Mouse (Mus musculus) liver, embryonic 14.5 days (tissue): Measurements from ENCODE around the gene Gm43191. TPM values are rescaled to one million over a fixed set of nuclear protein-coding genes. Genes with fewer than 3 reads are reported as not detected.
A peak's percentile ranks its signal among the peaks of the same experiment; 100 is the strongest.

ENCODE experiments used
- ATAC-seq: fragments of 200-750 bp; cut with Nextera tagmentation; 2 replicates; pipeline ENCODE4 v1.8.0; 2017; ENCODE audit warnings: moderate number of reproducible peaks, mild to moderate bottlenecking, moderate library complexity; ENCODE audit not compliant: insufficient read depth
- DNase-seq, 3 experiments: peaks; one replicate each; pipeline ENCODE4 v3.0.0-alpha.2; 2012 to 2013; ENCODE audit warnings: low read depth in 3 of 3, low spot score in 3 of 3
- H3K27ac ChIP-seq: fragments of 300-500 bp; sonication (generic); 2 replicates; pipeline ENCODE4 v1.5.1; 2014; ENCODE audit warnings: moderate library complexity, mild to moderate bottlenecking, control low read depth, inconsistent platforms
- H3K27me3 ChIP-seq: fragments of 300-500 bp; sonication (generic); 2 replicates; pipeline ENCODE4 v1.6.1; 2014; ENCODE audit warnings: mild to moderate bottlenecking, low read length, moderate library complexity; ENCODE audit not compliant: control insufficient read depth, insufficient read depth
- H3K36me3 ChIP-seq: fragments of 300-500 bp; sonication (generic); replicated peaks from 2 replicates; pipeline ENCODE4 v1.6.1; 2014; ENCODE audit warnings: low read depth; ENCODE audit not compliant: control insufficient read depth, insufficient read depth
- H3K4me1 ChIP-seq, 2 experiments: fragments of 200-500 bp in 1 of 2; fragments of 300-500 bp in 1 of 2; sonication (generic) in 1 of 2; replicated peaks; 2 replicates each; pipeline ENCODE4 v1.6.1; 2012 to 2014; ENCODE audit warnings: antibody characterized with exemption in 1 of 2, inconsistent platforms in 1 of 2, low read length in 1 of 2; ENCODE audit not compliant: control insufficient read depth in 2 of 2, insufficient read depth in 2 of 2
- H3K4me2 ChIP-seq: fragments of 300-500 bp; sonication (generic); 2 replicates; pipeline ENCODE4 v1.6.1; 2014; ENCODE audit warnings: low read depth, mild to moderate bottlenecking, control low read depth, moderate library complexity
- H3K4me3 ChIP-seq, 2 experiments: fragments of 200-500 bp in 1 of 2; fragments of 300-500 bp in 1 of 2; sonication (generic) in 1 of 2; 2 replicates each; pipeline ENCODE4 v1.5.1; 2012 to 2014; ENCODE audit warnings: low read depth in 2 of 2, low read length in 2 of 2, mild to moderate bottlenecking in 2 of 2, control low read depth in 1 of 2, inconsistent platforms in 1 of 2, moderate library complexity in 1 of 2; ENCODE audit not compliant: insufficient read depth in 1 of 2
- H3K9ac ChIP-seq: fragments of 300-500 bp; sonication (generic); replicated peaks from 2 replicates; pipeline ENCODE4 v1.6.1; 2014; ENCODE audit warnings: mild to moderate bottlenecking, control low read depth, moderate library complexity
- H3K9me3 ChIP-seq: fragments of 300-500 bp; sonication (generic); 2 replicates; pipeline ENCODE4 v1.6.1; 2016; ENCODE audit warnings: low read length, mixed read lengths; ENCODE audit not compliant: control insufficient read depth
- CTCF ChIP-seq: IDR thresholded peaks from 2 replicates; pipeline ENCODE4 v1.5.1; 2016; ENCODE audit warnings: antibody characterized with exemption, low read depth, control low read depth
- EP300 ChIP-seq: IDR thresholded peaks from 2 replicates; pipeline ENCODE4 v1.6.1; 2016; ENCODE audit warnings: antibody characterized with exemption, low read depth
- WGBS: fragments of 180-500 bp; shearing (Covaris S2); extraction: QIAGEN DNeasy Blood & Tissue Kit; methylation state at CpG from one replicate; pipeline ENCODE4 v1.1.7; 2014; ENCODE audit not compliant: insufficient replicate concordance; 5-methylcytosine and 5-hydroxymethylcytosine counted together
- polyA plus RNA-seq, 2 experiments: library from polyadenylated mRNA; depleted of rRNA in 1 of 2; stranded (reverse) in 1 of 2; unstranded in 1 of 2; fragments of >200 nt; fragmentation: Nextera tagmentation in 1 of 2; extraction: Ambion mirVana in 1 of 2; gene quantifications; 2 replicates each; pipeline versions ENCODE4 v1.2.1 to v1.2.3; 2012 to 2014

The Gm43191 gene
- polyA plus RNA-seq, 2 experiments: not detected

DNA sequence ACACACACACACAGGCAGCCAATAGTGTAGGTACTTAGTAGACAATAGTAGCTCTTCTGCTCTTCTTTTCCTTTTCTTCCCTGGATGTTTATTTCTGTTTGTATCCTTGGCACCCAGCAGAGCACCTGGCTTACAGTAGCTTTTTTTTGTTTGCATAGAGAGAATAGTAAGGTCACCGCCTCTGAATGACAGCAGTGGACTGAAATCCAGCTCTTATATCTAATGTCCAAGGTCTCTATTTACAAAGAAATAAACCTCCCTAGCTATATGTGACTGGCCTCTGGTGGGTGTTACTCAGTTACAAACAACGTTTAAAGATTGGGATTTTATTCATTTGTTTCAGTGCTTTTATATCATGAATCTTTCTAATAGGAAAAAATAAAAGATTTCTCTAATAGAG, 81.4 kb downstream of the Gm43191 start:
- DNase-seq: no peak
- Histone ChIP-seq H3K4me2 (no peak overlapping the region), H3K4me3 (no peak overlapping the region), H3K27ac (no peak overlapping the region), H3K9ac (no peak overlapping the region), H3K9me3 (no peaks in the 10 kb centered on the region), H3K4me1 (peaks cover 2 to 5% of the 10 kb centered on the region in 2 experiments; a peak in 3 of 4 replicates), H3K36me3 (peaks cover 4% of the 10 kb centered on the region), H3K27me3 (no peaks in the 10 kb centered on the region)
- 76% methylated on average over 2 of the region's 2 CpGs for WGBS
- ATAC-seq: no peak
- TF ChIP-seq EP300: no peak
- TF ChIP-seq CTCF: no peak

DNA sequence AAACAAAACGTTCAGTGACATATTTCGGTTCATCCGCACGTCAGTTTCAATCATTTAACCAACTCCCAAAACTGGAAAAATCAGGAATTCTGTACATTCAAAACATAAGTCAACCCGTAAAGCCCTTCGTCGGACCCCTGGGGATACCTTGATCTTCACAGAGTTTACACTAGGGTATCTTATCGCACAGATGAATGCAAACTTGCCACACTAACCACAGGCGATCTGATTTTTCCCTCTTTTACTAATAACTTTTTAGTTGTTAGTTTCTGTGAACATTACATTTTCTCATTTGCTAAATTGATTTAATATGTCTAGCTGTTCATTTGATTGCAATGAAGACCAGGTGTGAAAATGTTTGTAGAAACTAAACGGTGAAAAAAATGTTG, 85.5 kb downstream of the Gm43191 start:
- ATAC-seq (no peak), DNase-seq (no peak)
- Histone ChIP-seq H3K9me3 (no peaks in the 10 kb centered on the region), H3K36me3 (peaks cover 2% of the 10 kb centered on the region; the same call in 1 of the 2 replicates), H3K27ac (peak overlapping the region; percentile 81), H3K4me1 (peaks cover 2 to 5% of the 10 kb centered on the region in 2 experiments; a peak in 3 of 4 replicates), H3K27me3 (no peaks in the 10 kb centered on the region), H3K9ac (peak overlapping the region; percentile 94), H3K4me2 (peak overlapping the region; percentile 74), H3K4me3 (peak overlapping the region; percentile 88 to 98)
- TF ChIP-seq EP300 (no peak), CTCF (no peak)
- 5% methylated on average over 10 of the region's 10 CpGs for WGBS

DNA sequence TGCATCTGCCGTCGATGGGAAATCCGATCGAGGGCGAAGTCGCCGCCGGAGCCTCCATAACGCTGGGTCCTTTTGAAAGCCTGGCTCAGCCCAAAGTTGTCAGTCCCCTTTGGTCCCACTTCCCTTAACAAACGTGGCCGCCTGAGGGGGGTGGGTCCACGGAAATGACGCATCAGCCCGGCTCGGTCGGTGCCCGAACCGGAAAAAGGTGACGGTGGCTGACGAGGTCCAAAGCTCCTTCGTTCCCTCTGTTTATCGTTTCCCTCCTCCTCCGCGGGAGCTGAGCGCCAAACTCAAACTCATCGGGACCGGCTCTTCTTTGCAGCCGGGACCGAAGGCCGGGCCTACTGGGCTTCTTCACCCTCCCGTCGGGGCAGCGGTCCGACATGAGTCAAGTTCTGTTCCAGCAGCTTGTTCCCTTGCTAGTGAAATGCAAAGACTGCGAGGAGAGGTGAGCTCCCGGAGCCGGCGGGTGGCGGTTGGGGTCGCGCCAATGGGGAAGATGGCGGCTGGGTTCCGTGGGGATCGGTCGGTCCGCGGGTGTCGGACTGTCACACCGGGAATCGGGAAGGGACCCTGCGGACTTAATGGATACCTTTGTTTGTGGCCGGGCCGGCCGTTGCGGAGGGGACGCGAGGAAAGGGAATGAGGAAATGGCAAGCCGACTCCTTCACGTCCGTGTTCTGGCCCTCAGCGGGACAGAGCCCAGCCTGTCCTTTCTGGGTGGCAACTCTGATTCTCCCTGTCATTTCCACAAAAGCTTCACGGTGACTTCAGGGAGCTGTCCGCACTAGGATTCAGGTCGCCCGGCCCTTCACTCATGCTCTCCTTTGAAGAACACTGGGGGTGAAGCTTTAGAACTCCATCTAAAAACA, 86.1 kb downstream of the Gm43191 start, which contains the start of gene Sass6:
TSS of gene Sass6 (plus strand) at position 255 of the 875 bp plus-strand sequence.
- Histone ChIP-seq H3K36me3 (peaks cover 8% of the 10 kb centered on the region; the same call in 1 of the 2 replicates), H3K9ac (peak within 1 kb of the TSS; percentile 94), H3K4me1 (peaks cover 2 to 5% of the 10 kb centered on the region in 2 experiments; a peak in 3 of 4 replicates), H3K9me3 (no peaks in the 10 kb centered on the region), H3K27ac (peak within 1 kb of the TSS; percentile 81), H3K27me3 (no peaks in the 10 kb centered on the region), H3K4me2 (peak within 1 kb of the TSS; percentile 82), H3K4me3 (peak within 1 kb of the TSS; percentile 88 to 98)
- TF ChIP-seq CTCF (no peak), EP300 (peak; percentile 52; the same call in 1 of the 2 replicates)
- DNase-seq (peak; percentile 93 to 95 (median 94)), ATAC-seq (peak; percentile 94)
- under 1% methylated on average over 65 of the region's 65 CpGs for WGBS

- Histone ChIP-seq H3K4me2 (peak overlapping the region; percentile 82), H3K4me1 (peaks cover 2 to 5% of the 10 kb centered on the region in 2 experiments; a peak in 3 of 4 replicates), H3K27me3 (no peaks in the 10 kb centered on the region), H3K9me3 (no peaks in the 10 kb centered on the region), H3K9ac (peak overlapping the region; percentile 94), H3K27ac (peak overlapping the region; percentile 58), H3K36me3 (peaks cover 14% of the 10 kb centered on the region), H3K4me3 (peak overlapping the region; percentile 88 to 98)
- TF ChIP-seq EP300: no peak
- no peak for TF ChIP-seq CTCF
- DNase-seq (no peak), ATAC-seq (peak; percentile 55)
- WGBS: 2% methylated on average over 22 of the region's 22 CpGs
Measured at GRCm38 (mm10) chr3:116594076-116594727, 86.9 kb downstream of the Gm43191 start.

Other genes with a start within 250 kb of the Gm43191 start
- gene Rtca, start 173.1 kb downstream of the Gm43191 start, polyA plus RNA-seq (2012; rRNA removed): 11.4 and 18.6 TPM in 2 replicates
- 27.3 TPM in 2 replicates for gene Rtca, start 173.1 kb downstream of the Gm43191 start, polyA plus RNA-seq (2014; fragmentation: Nextera tagmentation; extraction: Ambion mirVana)
- 6.7 and 10.0 TPM in 2 replicates for gene Dbt, start 168.2 kb downstream of the Gm43191 start, polyA plus RNA-seq (2012; rRNA removed)
- gene Dbt, start 168.2 kb downstream of the Gm43191 start, polyA plus RNA-seq (2014; fragmentation: Nextera tagmentation; extraction: Ambion mirVana): 5.8 and 6.0 TPM in 2 replicates
- 2.2 and 2.6 TPM in 2 replicates for gene Lrrc39, start 118.3 kb downstream of the Gm43191 start, polyA plus RNA-seq (2012; rRNA removed)
- gene Lrrc39, start 118.3 kb downstream of the Gm43191 start, polyA plus RNA-seq (2014; fragmentation: Nextera tagmentation; extraction: Ambion mirVana): 3.1 TPM in 2 replicates
- gene Sass6, start 86.3 kb downstream of the Gm43191 start, polyA plus RNA-seq (2012; rRNA removed): 4.7 and 7.7 TPM in 2 replicates
- 16.1 and 18.9 TPM in 2 replicates for gene Sass6, start 86.3 kb downstream of the Gm43191 start, polyA plus RNA-seq (2014; fragmentation: Nextera tagmentation; extraction: Ambion mirVana)
- gene Trmt13, start 66.7 kb downstream of the Gm43191 start, polyA plus RNA-seq (2012; rRNA removed): 3.7 and 7.3 TPM in 2 replicates
- gene Trmt13, start 66.7 kb downstream of the Gm43191 start, polyA plus RNA-seq (2014; fragmentation: Nextera tagmentation; extraction: Ambion mirVana): 5.2 and 7.8 TPM in 2 replicates
- gene Mfsd14a, start 18.6 kb downstream of the Gm43191 start, polyA plus RNA-seq (2012; rRNA removed): 12.3 and 15.5 TPM in 2 replicates
- gene Mfsd14a, start 18.6 kb downstream of the Gm43191 start, polyA plus RNA-seq (2014; fragmentation: Nextera tagmentation; extraction: Ambion mirVana): 33.0 and 35.1 TPM in 2 replicates
- 6.1 and 7.6 TPM in 2 replicates for gene Slc35a3, start 31.6 kb upstream of the Gm43191 start, polyA plus RNA-seq (2012; rRNA removed)
- 6.0 and 6.5 TPM in 2 replicates for gene Slc35a3, start 31.6 kb upstream of the Gm43191 start, polyA plus RNA-seq (2014; fragmentation: Nextera tagmentation; extraction: Ambion mirVana)
- 2.1 and 2.6 TPM in 2 replicates for gene Agl, start 126.9 kb upstream of the Gm43191 start, polyA plus RNA-seq (2012; rRNA removed)
- gene Agl, start 126.9 kb upstream of the Gm43191 start, polyA plus RNA-seq (2014; fragmentation: Nextera tagmentation; extraction: Ambion mirVana): 4.4 and 4.6 TPM in 2 replicates
- gene Frrs1, start 178.2 kb upstream of the Gm43191 start, polyA plus RNA-seq (2012; rRNA removed): 13.5 and 20.5 TPM in 2 replicates
- gene Frrs1, start 178.2 kb upstream of the Gm43191 start, polyA plus RNA-seq (2014; fragmentation: Nextera tagmentation; extraction: Ambion mirVana): 30.5 and 31.4 TPM in 2 replicates